Mouse (Mus musculus) ovary, postnatal 14 days (tissue): Measurements from ENCODE around the gene Prkcz.
A peak's percentile ranks its signal among the peaks of the same experiment; 100 is the strongest.
"Not testable (repeated sequence)": the region's sequence is repeated elsewhere in the genome, so short reads cannot be mapped to it uniquely, and the experiment has no call there.

Experiments
- DNase-seq: peaks from one replicate; pipeline ENCODE4 v3.0.0; 2022; ENCODE audit warnings: low spot score

Gene Prkcz

DNA sequence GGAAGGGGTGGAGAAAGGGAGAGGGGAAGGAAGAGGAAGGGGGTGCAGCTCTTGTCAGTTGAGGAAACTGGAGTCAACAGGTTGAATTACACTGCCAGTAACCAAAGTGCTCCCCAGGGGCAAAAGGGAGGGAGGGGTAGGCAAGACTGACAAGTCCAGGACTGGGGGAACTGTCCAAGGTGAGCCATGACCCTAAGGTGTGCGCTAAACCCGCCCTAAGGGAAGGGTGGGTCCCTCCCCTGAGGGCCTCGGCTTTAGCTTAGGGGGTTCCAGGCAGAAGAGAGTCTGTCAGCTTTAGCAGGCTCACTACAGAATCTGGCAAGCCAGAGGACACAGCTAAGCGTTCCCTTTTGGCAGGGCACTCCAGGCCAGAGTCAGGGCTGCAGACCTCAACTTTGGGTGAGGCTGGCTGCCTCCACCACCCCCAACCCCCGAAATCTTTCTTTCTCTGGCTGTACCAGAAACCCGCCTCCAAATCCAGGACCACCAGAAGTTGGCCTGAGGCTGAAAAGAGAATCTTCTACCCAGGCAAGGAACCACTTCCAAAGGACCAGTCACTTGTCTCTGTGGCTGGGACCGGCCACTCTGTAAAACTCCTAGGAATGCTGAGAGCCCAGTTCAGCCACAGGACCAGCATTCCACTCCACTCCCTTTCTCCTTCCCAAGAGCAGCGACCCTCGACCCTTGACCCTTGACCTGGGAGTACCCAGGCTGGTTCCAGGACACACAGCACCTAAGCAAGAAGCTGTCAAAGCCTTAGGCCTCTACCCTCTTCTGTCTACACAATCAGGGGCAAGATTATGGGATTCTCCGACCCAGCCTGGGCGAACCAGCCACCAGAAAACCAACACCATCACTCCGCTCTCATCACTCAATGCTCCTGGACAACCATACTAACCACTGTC, 1.3 kb downstream of the Prkcz start:
- no peak for DNase-seq

- DNase-seq: no peak
These were observed 3.6 kb downstream of the Prkcz start for GRCm38 (mm10) chr4:155357601-155358000.

- DNase-seq: no peak
These were observed 4.8 kb downstream of the Prkcz start for GRCm38 (mm10) chr4:155356354-155356753.

GRCm38 (mm10) chr4:155354546-155354945, 6.6 kb downstream of the Prkcz start:
- DNase-seq: no peak

GRCm38 (mm10) chr4:155354035-155354434, 7.1 kb downstream of the Prkcz start:
- no peak for DNase-seq

DNA sequence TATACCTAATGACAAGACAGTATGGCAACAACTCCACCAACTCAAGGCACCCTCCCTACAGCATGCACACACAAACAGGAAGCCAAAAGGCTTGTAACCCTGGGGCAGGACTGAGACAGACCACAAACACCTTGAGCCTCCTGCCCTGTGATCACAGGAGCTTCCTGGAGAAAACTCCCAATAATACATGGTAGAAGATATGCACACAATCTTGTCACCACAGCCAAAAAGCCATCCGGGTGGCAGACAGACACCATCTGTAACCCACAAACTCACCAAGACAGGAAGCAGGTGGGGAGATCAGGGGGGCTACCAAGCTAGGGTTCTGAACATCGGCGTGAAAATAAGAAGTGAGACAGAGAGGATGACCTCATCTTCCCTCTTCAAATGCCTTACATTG, 8.6 kb downstream of the Prkcz start:
- no peak for DNase-seq

- DNase-seq: no peak
These were observed 14.8 kb downstream of the Prkcz start for GRCm38 (mm10) chr4:155346350-155346749.

GRCm38 (mm10) chr4:155345608-155345953, 15.6 kb downstream of the Prkcz start:
- peak; percentile 15 for DNase-seq

- DNase-seq: no peak
These were observed 16.2 kb downstream of the Prkcz start for GRCm38 (mm10) chr4:155344716-155345607.

DNA sequence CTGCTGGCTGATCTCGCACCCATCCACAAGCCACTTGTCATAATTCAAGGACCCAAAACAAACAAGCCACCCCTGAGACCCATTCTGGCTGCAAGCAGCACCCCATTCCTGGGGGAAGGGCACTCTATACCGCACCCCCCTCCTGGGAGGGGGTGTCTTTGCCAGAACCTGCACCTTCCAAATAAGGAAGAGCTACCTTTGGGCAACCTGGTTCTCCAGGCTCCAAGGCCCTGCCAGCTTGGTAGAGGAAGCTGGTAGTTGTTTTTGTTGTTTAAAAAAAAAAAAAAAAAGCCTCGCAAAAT, 16.9 kb downstream of the Prkcz start:
- DNase-seq: no peak

GRCm38 (mm10) chr4:155343415-155344298, 17.5 kb downstream of the Prkcz start:
- no peak for DNase-seq

- DNase-seq: no peak
These were observed 24.7 kb downstream of the Prkcz start for GRCm38 (mm10) chr4:155336284-155337050.

DNA sequence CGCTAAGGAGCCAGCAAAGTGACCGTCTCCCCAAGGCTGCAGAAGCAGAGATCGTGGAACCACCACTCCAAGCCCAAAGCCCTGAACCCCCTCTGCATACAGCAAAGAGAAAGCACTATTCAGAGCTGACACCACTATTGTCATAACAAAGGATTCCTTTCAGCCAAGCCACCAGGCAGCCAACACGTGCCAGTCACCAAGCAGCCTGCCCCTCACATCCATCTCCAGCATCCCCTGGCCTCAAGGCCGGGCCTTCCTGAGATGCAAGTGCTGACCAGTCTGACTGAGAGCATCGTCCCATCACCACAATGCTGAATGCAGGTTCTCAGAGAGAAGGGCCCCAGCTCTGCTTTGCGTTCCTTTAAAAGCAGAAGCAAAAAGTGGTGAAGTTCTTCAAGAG, 28.9 kb downstream of the Prkcz start:
- no peak for DNase-seq

DNA sequence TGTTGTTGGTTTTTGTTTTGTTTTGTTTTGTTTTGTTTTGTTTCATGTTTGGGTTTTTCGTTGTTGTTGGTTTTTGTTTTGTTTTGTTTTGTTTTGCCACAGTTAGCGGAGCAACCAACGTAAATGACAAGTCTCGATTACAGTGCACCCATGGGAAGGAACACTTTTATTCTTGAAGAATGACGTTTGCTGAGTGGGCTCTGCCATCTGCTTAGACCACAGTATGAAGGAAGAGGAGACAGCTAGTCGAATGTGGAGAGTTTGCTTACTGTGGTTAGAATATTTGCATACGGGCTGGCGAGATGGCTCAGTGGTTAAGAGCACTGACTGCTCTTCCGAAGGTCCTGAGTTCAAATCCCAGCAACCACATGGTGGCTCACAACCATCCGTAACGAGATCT, 32.8 kb downstream of the Prkcz start:
- DNase-seq: not testable (repeated sequence)

DNA sequence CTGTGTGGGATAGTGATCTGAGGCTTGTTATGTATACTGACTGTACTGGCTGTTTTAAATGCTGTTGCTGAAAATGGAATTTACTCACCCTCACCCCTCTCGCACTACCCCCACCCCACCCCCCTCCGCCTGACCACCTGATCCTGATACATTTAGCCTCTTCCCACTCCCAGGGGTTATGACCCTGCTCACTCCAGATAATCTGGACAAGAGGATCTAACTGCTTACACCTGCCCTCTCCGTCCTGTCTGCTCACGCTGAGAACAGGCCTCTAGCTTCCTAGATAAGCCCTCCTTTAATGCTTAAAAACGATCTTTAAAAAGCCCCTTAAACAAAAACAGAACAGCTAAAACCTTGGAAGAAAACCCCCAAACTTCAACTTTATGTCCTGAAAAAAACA, 35.4 kb downstream of the Prkcz start:
- no peak for DNase-seq

GRCm38 (mm10) chr4:155324511-155324910, 36.6 kb downstream of the Prkcz start:
- DNase-seq: no peak

DNA sequence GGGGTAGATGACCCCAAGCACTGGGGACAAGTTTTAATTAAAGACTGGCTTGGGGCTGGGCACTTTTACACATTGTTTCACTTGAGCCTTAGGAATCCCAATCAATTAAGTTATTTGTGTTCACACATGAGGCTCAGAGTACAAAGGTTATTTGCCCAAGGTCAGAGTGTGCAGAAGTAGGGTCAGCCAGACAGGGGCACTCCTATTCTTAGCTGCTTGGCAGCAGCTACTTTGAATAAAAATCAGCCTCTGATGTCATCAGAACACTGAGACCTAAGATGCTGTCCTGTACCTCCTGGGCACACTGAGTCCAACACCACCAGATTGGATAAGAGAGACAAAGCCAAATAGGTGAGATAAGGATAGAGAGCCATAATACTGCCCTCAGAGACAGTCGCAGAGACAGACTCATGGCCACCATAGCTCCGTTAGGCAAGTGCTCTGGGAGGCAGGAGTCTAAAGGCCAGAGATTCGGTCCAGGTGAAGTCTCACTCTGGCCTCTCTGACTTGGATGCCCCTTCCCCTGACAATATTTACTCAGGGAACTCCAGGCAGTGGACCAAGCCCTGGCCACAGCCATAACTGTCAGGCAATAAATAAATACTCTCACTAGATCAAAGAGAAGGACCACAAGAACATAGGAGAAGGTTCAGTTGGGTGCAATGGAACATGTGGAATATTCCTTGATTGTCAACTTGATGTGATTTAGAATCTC, 37.9 kb downstream of the Prkcz start:
- DNase-seq: no peak

- DNase-seq: peak; percentile 14
These were observed 40.6 kb downstream of the Prkcz start for GRCm38 (mm10) chr4:155320281-155321244.

GRCm38 (mm10) chr4:155318266-155318665, 42.9 kb downstream of the Prkcz start:
- no peak for DNase-seq

GRCm38 (mm10) chr4:155315031-155315430, 46.1 kb downstream of the Prkcz start:
- no peak for DNase-seq
